Mouse (Mus musculus) thymus, postnatal 25 days (tissue): ENCODE measurements at regions not wholly inside any gene's neighbourhood (a gene's known extent, or its start where the extent isn't known, plus 50 kb on each side); places are given as distances from the start of the nearest gene placed in this dataset.

Experiments used
- DNase-seq: peaks from one replicate; pipeline ENCODE4 v3.0.0; 2022

- no peak for DNase-seq
Observed at GRCm38 (mm10) chr14:54185265-54185830, 68.6 kb downstream of the Dad1 start.

DNA sequence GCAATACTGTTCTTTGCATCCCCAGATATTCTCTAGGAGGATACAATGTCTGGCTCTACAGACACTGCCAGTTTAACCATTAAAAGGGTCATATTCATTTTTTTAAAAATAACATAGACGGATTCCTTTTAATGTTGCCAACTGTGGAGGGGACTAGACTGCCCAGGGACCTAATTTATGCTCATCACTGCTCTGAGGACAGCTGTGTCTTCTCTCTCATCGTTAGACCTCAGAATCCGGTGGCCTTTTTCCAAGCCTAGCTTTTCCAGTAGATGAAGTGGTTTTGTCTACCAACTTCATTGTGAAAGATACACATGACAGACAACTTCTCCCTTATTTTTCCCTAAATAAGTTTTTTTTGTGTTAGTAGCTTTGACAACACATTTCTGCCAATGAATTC lies 70.0 kb downstream of the Dad1 start:
- DNase-seq, result no peak

DNA sequence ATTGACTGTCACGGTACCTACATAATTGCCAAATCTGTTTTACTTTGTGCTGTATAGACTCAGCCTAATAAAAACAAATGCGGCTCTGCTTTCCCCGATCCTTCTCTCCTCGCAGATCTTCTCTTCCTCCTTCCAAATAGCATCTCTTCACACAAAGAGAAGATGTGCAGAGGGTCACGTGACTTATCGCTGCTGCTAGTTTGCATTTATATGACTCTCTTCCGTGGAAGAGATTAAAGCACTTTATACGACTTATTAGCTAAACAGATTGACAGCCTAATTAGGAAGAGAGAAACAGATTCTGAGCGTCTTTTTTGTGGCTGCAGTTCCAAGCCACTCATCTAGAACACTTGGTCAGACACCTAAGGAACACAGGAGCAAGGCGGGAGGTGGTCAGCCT lies 71.1 kb downstream of the Dad1 start:
- DNase-seq, result no peak

- no peak for DNase-seq
Observed at GRCm38 (mm10) chr14:54181306-54181705, 72.6 kb downstream of the Dad1 start.

DNA sequence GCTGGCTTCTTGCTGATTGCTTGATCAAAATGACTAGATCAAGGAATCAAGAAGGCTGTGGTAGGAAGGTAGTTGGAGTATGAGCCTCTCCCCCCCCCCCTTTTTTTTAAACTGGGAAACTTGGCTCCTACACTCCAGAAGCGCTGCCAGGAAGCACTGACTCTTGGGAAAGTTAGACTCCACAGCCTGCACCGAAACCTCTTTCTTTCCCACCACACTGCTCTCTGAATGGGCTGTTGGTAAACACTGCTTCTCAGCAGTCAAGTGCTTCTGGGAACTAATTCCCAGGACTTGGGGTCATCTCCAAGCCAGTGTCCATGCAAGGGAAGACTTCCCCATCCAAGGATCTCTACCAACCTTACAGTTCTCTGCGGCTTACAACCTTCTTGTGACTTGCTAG lies 73.2 kb downstream of the Dad1 start:
- DNase-seq, result no peak

GRCm38 (mm10) chr14:54180271-54180670 lies 73.6 kb downstream of the Dad1 start:
- DNase-seq, result no peak

GRCm38 (mm10) chr14:54178856-54179255 lies 75.0 kb downstream of the Dad1 start:
- no peak for DNase-seq

- no peak for DNase-seq
Observed at GRCm38 (mm10) chr14:54176469-54176868, 77.4 kb downstream of the Dad1 start.

- DNase-seq, result no peak
Observed at GRCm38 (mm10) chr14:54175476-54175875, 78.4 kb downstream of the Dad1 start.

GRCm38 (mm10) chr14:54173316-54173715 lies 80.6 kb downstream of the Dad1 start:
- DNase-seq, result no peak

GRCm38 (mm10) chr14:54169254-54169653 lies 84.7 kb downstream of the Dad1 start:
- no peak for DNase-seq

GRCm38 (mm10) chr14:54168414-54168931 lies 85.4 kb downstream of the Dad1 start:
- DNase-seq, result peak; percentile 79

DNA sequence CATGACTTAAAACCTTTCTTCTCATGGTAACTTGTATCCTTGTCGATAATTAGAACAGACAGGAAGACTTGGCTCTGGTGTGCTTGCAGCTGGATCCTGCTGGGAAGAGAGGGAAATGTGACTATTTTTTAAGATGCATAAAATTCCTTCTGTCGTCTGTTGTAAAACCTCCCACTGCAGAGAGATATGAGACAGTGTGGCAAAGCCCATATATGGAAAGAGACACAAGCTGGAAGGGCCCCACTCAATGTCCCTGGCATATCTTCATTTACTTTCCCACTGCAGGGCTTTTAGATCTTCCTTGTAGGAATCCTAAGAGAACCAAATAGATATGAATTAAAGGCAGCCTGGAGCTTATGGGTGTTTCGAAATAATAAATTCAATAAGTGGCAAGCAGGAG lies 87.8 kb downstream of the Dad1 start:
- DNase-seq, result no peak

DNA sequence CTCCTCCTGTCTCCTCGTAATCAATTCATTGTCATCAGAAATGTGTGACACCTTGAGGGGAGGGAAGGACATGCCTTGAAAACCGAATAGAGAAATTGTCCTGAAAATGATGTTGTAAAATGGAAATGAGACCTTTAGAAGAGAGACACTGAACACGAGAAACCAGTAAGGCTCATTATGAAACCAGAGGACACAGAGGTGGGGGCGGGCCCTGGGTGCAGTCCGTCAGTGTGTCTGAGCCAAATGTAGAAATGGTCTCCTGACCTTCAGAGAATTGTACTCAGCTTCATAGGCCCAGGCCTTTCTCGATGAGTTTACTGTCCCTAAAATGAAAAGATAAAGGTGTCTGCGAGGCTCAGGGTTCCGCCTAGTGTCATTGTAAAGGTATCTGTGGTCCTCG lies 89.0 kb downstream of the Dad1 start:
- DNase-seq, result no peak

DNA sequence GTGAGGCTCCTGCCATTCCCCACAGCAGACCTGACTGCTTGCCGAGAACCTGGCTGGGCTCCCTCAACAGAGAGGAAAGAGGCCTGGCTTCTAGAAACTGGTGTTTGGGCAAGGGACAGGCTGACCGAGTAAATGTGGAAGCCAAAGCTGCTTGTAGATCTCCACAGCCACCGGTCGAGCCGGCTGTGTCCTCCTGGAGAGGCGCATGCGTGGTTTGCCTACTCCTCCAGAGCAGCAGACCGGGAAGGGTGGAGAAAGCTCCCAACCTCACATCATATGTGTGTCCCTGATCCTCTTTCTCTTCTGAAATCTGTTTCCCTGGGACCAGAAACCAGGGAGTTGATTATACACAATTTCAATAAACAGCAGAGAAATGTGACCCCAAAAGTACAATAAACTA lies 92.0 kb downstream of the Dad1 start:
- DNase-seq, result peak; percentile 21

DNA sequence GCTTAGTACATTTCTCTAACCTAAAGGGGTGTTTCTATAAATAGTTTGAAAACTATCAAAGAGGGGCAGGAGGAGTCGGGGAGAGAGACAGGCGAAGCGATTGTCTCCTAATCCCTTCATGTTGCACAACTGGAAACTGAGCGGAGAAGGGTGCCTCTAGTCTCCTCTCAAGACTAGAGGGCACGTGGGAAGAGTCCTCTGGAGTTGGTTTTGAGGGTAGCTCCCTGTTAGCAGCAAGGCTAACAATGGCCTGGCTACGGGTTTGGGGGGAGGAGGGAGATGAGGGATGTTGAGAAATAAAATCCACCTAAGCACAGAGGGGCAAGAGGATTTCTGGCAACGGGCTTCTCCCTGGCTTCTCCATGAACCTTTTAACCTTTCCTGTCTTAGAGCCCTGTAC lies 92.7 kb downstream of the Dad1 start:
- peak; percentile 14 for DNase-seq

DNA sequence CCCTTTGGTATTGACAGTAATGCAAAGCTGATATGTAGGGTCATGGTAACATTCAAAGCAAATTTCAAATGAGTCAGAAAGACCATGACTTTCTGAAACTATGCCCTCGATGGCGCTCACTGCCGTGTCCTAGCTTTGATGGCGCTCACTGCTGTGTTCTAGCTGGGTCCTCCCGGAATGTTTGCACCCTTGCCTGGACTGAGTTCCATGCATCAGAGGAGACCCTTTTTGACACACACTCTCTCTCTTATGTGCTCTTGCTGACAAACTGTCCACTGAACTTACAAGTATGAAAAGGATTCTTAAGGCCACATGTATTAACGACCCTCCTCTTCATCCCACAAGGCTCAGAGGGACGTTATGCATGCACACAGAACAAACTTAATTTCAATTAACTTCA lies 94.1 kb downstream of the Dad1 start:
- DNase-seq, result peak; percentile 19

DNA sequence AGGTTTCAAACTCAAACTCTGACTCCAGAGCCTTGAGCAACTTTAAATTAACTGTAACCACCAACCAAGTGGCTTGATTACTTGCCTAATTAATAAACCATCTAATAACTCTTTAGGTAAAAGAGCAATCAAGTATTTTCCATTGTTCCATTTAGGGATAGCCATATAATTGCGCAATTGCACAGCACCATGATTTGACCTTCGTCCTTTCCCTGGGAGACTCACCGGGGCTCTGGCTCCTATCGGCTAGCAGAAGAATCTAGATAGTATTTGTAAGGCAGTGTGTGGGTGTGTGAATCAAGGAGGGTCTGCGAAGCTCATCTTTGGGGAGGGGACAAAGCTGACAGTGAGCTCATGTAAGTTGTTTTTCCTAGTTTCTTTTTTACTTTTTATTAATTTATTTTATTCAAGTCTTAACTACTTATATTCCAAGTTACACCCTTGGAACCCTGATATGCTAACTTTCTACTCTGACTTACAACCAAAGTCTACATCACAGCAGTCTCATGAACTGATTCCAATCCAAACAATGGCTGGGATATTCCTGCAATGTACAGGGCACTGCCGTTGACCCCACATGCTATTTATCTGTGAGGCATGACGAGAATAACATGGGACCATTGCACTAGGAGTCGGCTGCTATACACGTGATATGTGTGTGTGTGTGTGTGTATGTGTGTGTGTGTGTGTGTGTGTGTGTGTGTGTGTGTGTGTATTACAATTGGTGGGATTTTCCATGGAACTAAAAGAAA lies 95.5 kb downstream of the Dad1 start:
- peak; percentile 4 for DNase-seq

GRCm38 (mm10) chr14:54156536-54156935 lies 97.4 kb downstream of the Dad1 start:
- peak; percentile 10 for DNase-seq

GRCm38 (mm10) chr14:54152485-54153235 lies 101.2 kb downstream of the Dad1 start:
- DNase-seq, result peak; percentile 87

DNA sequence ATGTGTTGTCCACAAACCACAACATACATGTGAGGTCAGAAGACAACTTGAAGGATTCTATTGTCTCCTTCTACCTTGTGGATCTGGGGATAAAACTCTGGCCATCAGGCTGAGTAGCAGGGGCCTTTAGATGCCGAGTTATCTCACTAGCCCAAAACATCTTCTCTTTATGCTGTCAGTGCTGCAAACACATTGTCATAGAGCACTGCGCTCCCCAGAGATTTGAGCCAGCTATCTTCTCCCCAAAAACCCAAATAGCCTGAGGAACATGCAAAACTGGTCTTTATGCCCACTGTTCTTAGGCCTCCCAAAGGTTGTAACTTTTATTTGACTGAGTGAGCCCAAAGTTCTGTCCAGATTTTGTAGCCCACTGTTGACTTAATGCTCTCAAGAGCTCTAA lies 102.0 kb downstream of the Dad1 start:
- no peak for DNase-seq

DNA sequence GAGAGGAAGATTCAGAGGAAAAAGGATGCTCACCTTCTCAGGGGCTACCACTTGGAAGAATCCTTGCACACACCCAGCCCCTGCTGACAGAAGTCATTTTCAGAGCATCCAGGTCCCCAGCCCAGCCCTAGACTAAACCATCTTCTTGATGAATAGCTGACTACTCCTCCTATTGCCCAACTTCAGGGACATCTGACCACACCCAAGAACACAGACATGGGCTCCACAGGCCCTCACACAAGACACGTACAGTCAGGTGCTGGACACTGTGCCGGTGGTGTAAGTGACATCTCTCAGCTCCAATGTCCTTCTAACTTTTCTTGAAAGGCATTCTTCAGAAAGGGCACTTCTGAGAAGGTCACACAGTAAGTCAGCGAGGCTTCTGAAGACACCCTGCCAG lies 102.6 kb downstream of the Dad1 start:
- peak; percentile 2 for DNase-seq

- no peak for DNase-seq
Observed at GRCm38 (mm10) chr14:54150221-54150620, 103.7 kb downstream of the Dad1 start.

DNA sequence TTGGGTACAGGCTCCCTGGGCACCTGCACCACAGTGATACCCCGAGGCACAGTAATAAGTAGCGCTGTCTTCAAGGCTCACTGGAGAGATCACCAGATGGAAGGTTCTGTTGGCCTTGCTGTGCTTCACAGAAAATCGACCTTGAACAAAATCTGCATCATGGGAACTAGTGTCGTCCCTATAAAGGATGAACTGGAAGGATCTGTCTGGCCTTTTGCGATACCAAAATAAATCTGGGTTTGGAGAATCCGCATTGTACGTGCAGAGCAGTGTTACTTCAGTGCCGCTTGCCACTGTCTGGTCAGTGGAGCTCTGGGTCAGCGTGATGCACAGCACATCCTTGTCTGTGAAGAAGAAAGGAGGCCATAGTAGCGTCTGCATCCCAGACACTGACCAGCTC lies 105.3 kb downstream of the Dad1 start:
- DNase-seq, result peak; percentile 11
